Mouse (Mus musculus) small intestine, adult 2 months (tissue): ENCODE results near the gene Pde7b.

Experiments used
- CTCF ChIP-seq: fragments of 200-500 bp; IDR thresholded peaks from 2 replicates; pipeline ENCODE4 v1.5.1; 2012; ENCODE audit warnings: low read depth, mild to moderate bottlenecking, control low read depth, inconsistent platforms, low read length, moderate library complexity, mixed read lengths; ENCODE audit not compliant: insufficient replicate concordance, insufficient read length; ENCODE audit errors: extremely low read depth
- POLR2A ChIP-seq: fragments of 200-500 bp; IDR thresholded peaks from 2 replicates; pipeline ENCODE4 v1.6.1; 2012; ENCODE audit warnings: low read depth, mild to moderate bottlenecking, control low read depth, inconsistent platforms, low read length, moderate library complexity

GRCm38 (mm10) chr10:20348894-20349293 is 376.0 kb downstream of the Pde7b start:
- TF ChIP-seq CTCF (no peak), POLR2A (no peak)
